Mouse (Mus musculus): Measurements from ENCODE around the gene Ssc4d. TPM values are rescaled to one million over a fixed set of nuclear protein-coding genes. Genes with fewer than 3 reads are reported as not detected.
A peak's percentile ranks its signal among the peaks of the same experiment; 100 is the strongest.

Ssc4d gene
- total RNA-seq, 2 experiments from 2014 or later = 3.3 to 4.3 TPM

DNA sequence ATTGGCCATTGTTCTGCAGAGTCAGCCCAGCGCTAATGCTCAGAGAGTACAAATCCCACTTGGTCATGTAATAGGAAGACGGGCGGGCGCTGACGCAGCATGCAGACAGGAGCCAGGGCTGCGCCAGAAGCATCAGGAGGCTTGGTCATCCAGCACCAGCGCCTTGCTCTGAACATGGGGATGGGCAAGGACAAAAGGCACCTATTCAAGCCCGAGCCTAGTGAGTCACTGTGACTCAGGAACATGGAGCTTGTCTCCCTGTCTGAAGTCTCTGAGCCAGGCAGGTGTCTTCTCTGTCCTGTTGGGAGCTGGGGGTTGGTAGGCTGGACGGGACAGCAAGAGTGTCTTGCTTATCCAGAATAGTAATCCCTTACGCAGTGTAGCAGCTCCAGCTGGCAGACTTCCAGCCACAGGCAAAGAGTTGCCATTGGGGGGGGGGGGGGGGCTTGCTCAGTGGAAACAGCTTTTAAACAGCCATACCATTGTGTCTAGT, 28.4 kb downstream of the Ssc4d start:
- DNase-seq (ENCODE audit: low spot score in 2 of 2) = no peak

DNA sequence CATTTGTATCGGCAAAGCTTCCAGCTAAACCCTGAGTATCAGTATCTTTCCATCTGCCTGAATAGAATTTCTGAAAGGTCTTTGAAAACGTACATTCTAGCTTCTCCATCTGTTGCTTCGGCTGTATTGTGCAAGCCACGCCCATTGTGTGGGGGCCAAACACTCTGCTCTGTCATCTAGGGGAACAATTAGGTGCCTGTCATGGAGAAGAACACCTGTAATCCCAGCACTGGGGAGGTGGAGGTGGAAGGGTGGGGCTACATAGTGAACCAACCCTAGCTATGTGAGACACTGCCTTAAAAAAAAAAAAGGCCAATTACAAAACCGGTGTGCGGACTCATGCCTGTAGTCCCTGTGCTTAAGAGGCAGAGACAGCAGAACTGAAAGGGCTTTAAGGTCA, 31.6 kb downstream of the Ssc4d start:
- no peak for DNase-seq (ENCODE audit: low spot score in 2 of 2)

- DNase-seq (ENCODE audit: low spot score in 2 of 2) = no peak
These were observed 33.7 kb downstream of the Ssc4d start for GRCm38 (mm10) chr5:135940587-135940986.

GRCm38 (mm10) chr5:135935641-135936190, 38.6 kb downstream of the Ssc4d start:
- no peak for DNase-seq (ENCODE audit: low spot score in 2 of 2)

DNA sequence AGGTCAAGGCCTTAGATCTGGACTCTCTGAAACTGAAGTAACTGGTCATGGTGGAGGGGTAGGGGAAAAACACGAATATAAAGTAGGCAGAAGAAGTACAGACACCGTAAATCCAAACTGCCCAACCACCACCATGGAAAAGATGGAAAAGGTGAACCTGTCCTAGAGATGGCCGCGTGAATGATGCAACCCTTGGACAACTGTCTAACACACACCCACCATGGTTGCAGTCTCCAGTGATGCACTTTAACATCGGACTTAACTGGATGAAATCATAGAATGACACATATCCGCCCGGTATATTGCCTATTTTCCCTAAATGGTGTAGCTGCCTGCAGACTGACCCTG, 39.2 kb downstream of the Ssc4d start:
- no peak for DNase-seq (ENCODE audit: low spot score in 2 of 2)

GRCm38 (mm10) chr5:135934481-135935175, 39.7 kb downstream of the Ssc4d start, which contains the start of gene Ywhag:
Gene Ywhag (minus strand): TSS chr5:135934616.
- DNase-seq (ENCODE audit: low spot score in 2 of 2) = peak; percentile 99

GRCm38 (mm10) chr5:135933900-135934441, 40.4 kb downstream of the Ssc4d start:
- DNase-seq (ENCODE audit: low spot score in 2 of 2) = peak; percentile 66 to 68

DNA sequence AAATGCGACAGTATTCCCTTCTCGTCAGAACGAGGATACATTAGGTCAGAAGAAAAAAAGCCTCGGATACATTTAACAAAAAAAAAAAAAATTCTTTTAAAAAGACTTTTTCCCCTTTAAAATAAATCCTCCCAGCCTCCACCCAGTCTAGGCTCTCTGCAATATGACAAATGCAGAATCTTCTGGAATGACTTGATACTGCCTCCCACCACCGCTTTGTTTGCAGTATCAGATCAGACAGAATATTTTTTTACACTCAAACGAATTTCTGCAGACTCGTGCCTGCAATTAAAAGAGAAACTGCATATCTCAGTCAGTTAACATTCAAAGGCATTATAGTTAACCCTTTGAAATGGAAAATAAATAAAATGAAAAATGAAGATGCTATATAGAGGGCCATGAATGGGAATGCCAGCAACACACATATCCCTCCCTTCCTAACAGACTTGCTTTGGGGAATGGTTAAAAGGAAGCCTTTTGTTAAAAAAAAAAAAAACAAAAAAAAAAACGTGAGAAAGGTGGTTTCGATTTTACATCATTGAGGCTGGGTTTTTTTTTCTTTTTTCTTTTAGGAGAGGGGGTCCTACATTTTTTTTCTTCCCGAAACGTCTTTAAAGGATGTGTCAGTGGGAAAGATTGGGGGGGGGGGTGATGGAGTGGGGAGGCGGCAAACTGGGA, 41.0 kb downstream of the Ssc4d start:
- DNase-seq (ENCODE audit: low spot score in 2 of 2) = no peak

- no peak for DNase-seq (ENCODE audit: low spot score in 2 of 2)
These were observed 42.0 kb downstream of the Ssc4d start for GRCm38 (mm10) chr5:135932359-135932758.

DNA sequence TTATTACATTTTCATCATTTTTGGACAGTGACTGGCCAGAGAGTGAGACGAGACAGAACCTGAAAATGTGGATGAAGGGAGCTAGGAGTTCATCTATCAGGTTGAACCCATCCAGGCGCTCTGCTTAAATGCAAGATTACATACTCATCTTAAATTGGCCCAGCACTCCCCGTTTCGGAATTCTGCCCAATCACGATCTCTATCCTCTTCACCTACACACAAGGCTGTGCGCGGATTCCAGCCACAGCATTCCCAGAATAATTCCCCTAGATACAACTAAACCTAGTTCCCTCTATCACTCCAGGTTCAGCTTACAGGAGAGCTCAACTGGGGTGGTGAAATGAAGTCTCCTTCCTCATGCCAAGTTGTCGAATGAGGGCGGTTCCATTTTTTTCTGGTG, 42.8 kb downstream of the Ssc4d start:
- no peak for DNase-seq (ENCODE audit: low spot score in 2 of 2)

DNA sequence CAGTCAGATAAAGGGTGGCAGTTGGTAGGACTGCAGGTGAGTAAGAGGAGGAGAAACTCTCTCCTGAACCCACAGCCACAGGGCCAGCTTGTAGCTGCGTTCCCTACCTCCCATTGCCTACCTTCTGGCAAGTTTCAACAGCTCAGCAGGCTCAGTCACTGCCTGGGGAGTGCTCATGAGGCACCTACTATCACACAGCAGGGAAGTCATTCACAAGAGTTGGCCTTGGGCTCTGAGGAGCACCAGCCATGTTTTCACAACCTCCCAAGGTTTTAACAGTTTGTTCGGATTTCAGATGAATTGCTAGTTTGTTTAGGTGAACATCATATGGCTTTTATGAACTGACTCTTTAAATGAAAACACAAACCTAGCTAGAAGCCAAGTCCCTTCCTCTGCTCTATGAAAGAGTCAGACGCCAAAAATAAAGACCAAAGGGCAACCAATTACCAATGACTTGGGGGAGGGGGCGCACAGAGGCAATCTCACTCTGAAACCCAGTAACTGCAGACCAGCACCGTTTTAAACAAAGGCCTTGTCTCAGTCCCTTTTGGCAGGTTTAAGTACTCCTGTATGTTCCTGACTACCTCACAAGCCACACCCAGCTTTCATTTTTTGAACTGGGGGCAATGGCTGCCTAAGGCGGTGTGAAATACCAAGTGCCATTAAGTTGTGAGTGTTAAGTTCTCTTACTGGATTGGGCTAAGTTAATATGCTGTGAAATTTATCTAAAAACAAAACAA, 44.5 kb downstream of the Ssc4d start:
- peak in 1 of 2 experiments; percentile 7 for DNase-seq (ENCODE audit: low spot score in 2 of 2)

DNA sequence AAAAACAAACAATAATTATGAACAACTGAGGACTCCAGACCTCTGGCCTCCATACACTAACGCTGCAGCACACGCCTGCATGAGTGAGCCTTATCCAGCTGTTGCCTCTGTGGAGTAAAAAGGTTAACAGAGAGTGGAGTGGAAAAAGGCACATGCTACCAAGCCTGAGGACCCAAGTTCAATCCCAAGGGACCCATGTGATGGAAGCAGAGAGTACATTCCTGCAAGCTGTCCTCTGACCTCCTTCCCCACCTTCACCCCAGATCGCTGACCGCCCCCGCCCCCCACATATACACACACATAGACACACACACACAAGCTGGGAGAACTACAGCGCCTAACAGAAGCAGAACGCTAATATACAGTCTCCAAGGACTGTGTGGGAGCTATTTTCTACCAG, 50.4 kb downstream of the Ssc4d start:
- DNase-seq (ENCODE audit: low spot score in 2 of 2) = no peak

DNA sequence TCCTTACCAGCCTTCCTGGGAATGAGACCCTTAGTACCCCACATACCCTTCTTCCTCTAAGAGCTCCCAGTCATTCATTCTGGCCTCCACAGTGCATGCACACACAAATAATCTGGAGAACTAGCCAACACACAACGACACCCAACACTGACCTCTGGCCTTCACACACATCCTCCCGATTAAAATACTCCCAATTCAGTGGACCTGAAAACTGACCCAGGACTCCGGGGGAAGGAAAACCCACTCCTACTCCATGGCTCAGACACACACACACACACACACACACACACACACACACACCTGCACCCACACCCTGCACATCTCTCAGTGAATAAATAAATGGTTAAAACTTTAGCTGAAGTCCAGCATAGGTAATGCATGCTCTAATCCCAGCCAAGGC, 54.4 kb downstream of the Ssc4d start:
- no peak for DNase-seq (ENCODE audit: low spot score in 2 of 2)

GRCm38 (mm10) chr5:135918593-135918992, 55.7 kb downstream of the Ssc4d start:
- DNase-seq (ENCODE audit: low spot score in 2 of 2) = no peak

- no peak for DNase-seq (ENCODE audit: low spot score in 2 of 2)
These were observed 56.3 kb downstream of the Ssc4d start for GRCm38 (mm10) chr5:135918059-135918437.

DNA sequence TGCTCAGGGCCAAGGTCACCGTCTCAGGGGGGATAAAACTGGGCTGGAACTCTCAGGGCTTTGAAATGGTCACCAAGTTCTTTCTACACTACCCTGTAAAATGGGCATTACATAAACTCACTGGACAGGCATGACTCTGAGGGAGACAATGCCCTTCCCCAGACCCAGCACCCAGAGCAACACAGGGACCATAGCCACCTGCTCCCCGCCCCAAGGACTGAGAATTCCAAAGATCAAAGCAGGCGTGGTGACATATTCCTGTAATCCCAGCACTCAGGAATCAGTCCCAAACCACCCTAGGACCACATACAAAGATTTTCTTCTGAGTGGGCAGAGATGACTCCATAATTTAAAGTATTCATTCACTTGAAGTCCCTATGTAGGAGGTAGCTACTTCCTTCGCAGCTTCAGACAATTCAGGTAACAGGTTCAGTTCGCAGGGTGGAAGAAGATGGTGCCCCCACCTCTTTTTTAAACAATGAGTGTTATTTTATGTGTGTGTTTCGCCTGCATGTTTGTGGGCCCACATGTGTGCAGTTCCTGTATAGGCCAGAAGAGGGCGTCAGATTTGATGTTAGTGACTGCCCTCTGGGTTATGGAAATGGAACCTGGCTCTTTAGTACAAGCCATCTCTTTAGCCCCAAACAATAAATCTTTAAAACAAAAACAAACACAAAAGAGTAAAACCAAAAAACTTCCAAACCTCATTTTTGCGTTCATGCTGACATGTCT, 56.8 kb downstream of the Ssc4d start:
- DNase-seq (ENCODE audit: low spot score in 2 of 2) = no peak

DNA sequence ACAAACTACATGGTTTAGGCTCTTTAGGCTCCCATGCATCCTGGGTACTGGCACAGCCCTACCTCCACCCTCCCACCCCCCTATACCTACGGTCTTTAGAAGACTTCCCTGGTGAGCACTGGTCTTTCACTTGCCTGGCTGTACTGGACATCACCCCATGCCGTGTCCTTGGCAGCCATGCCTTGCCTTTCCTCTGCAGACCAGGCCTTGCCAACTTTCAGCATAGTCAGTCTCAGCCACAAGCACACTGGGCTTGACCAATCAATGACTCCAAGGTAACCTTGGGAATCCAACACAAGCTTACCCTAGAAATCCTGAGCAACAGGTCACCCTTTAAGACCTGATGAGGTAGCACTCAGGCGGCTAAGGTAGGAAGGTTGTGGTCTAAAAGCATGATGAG, 57.7 kb downstream of the Ssc4d start:
- no peak for DNase-seq (ENCODE audit: low spot score in 2 of 2)

GRCm38 (mm10) chr5:135916051-135916565, 58.2 kb downstream of the Ssc4d start:
- DNase-seq (ENCODE audit: low spot score in 2 of 2) = no peak

GRCm38 (mm10) chr5:135914156-135914555, 60.2 kb downstream of the Ssc4d start:
- DNase-seq (ENCODE audit: low spot score in 2 of 2) = no peak

DNA sequence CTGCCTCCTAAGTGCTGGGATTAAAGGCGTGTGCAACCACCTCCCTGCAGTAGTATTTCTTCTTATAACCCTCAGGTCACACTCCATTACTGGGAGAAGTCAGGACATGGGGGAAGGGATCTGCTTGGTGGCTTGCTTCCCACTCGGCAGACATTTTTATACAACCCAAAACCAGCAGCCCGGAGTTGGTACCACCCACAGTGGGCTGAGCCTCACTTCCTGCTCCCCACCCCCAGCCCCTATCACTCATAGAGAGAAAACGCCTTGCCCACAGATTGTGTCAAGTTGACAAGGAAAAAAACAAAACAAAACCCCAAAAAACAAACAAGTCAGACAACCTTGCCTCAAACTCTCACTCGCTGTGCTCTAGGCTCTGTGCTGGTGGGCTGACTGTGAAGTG, 61.1 kb downstream of the Ssc4d start:
- DNase-seq (ENCODE audit: low spot score in 2 of 2) = no peak
